Mouse (Mus musculus) myocyte (in vitro differentiated cells): Measurements from ENCODE around the gene Rad54l2. TPM values are rescaled to one million over a fixed set of nuclear protein-coding genes. Genes with fewer than 3 reads are reported as not detected.

Source experiments
- H3K27me3 ChIP-seq: one replicate; pipeline ENCODE4 v1.6.1; 2011; ENCODE audit not compliant: control insufficient read depth, insufficient read depth, insufficient read length
- H3K36me3 ChIP-seq: one replicate; pipeline ENCODE4 v1.6.1; 2011; ENCODE audit not compliant: control insufficient read depth, insufficient read depth
- H3K4me2 ChIP-seq: one replicate; pipeline ENCODE4 v1.6.1; 2011; ENCODE audit warnings: low read depth, control low read depth
- H3K4me3 ChIP-seq: one replicate; pipeline ENCODE4 v1.5.1; 2011; ENCODE audit warnings: mild to moderate bottlenecking, control low read depth, moderate library complexity
- H3K79me2 ChIP-seq: one replicate; pipeline ENCODE4 v1.6.1; 2011; ENCODE audit not compliant: control insufficient read depth, insufficient read depth
- H3ac ChIP-seq: one replicate; pipeline ENCODE4 v1.6.1; 2011; ENCODE audit not compliant: control insufficient read depth, insufficient read length
- CEBPB ChIP-seq: IDR thresholded peaks from 2 replicates; pipeline ENCODE4 v1.6.1; 2011; ENCODE audit warnings: mild to moderate bottlenecking, moderate library complexity; ENCODE audit not compliant: poor library complexity, insufficient read depth, severe bottlenecking
- E2F4 ChIP-seq: IDR thresholded peaks from one replicate; pipeline ENCODE4 v1.6.1; 2011; ENCODE audit warnings: mild to moderate bottlenecking, control low read depth, moderate library complexity; ENCODE audit not compliant: insufficient read depth
- MAX ChIP-seq: IDR thresholded peaks from one replicate; pipeline ENCODE4 v1.6.1; 2011; ENCODE audit warnings: low read depth, mild to moderate bottlenecking, control low read depth
- MYOD1 ChIP-seq, 3 experiments: IDR thresholded peaks; one replicate each; pipeline ENCODE4 v1.6.1; 2011; ENCODE audit warnings: control low read depth in 2 of 3, low read depth in 2 of 3, mild to moderate bottlenecking in 2 of 3, moderate library complexity in 1 of 3; ENCODE audit not compliant: insufficient read length in 2 of 3, control insufficient read depth in 1 of 3
- MYOG ChIP-seq, 3 experiments: IDR thresholded peaks; one replicate each; pipeline ENCODE4 v1.6.1; 2011; ENCODE audit warnings: control low read depth in 2 of 3, low read depth in 2 of 3, mild to moderate bottlenecking in 2 of 3; ENCODE audit not compliant: insufficient read length in 2 of 3, control insufficient read depth in 1 of 3, insufficient read depth in 1 of 3
- POLR2A ChIP-seq: IDR thresholded peaks from one replicate; pipeline ENCODE4 v1.6.1; 2011; ENCODE audit warnings: low read depth, mild to moderate bottlenecking, control low read depth, moderate library complexity; ENCODE audit not compliant: insufficient read length
- POLR2AphosphoS2 ChIP-seq: IDR thresholded peaks from one replicate; pipeline ENCODE4 v1.6.1; 2011; ENCODE audit warnings: low read depth, control low read depth; ENCODE audit not compliant: insufficient read length
- REST ChIP-seq: IDR thresholded peaks from one replicate; pipeline ENCODE4 v1.6.1; 2011; ENCODE audit warnings: mild to moderate bottlenecking, control low read depth, moderate library complexity; ENCODE audit not compliant: insufficient read depth, insufficient read length
- SRF ChIP-seq: IDR thresholded peaks from one replicate; pipeline ENCODE4 v1.6.1; 2011; ENCODE audit warnings: low read depth; ENCODE audit not compliant: control insufficient read depth, insufficient read length
- TCF12 ChIP-seq: IDR thresholded peaks from one replicate; pipeline ENCODE4 v1.6.1; 2011; ENCODE audit warnings: mild to moderate bottlenecking, control low read depth; ENCODE audit not compliant: poor library complexity, insufficient read depth, severe bottlenecking
- TCF3 ChIP-seq: IDR thresholded peaks from one replicate; pipeline ENCODE4 v1.6.1; 2011; ENCODE audit warnings: low read depth, control low read depth; ENCODE audit not compliant: insufficient read length
- USF1 ChIP-seq: IDR thresholded peaks from one replicate; pipeline ENCODE4 v1.6.1; 2011; ENCODE audit warnings: low read depth, mild to moderate bottlenecking, control low read depth, moderate library complexity
- polyA plus RNA-seq: library from polyadenylated mRNA; unstranded; fragments of >200 nt; fragmentation: generic; extraction: Trizol; gene quantifications from one replicate; pipeline ENCODE4 v1.2.1, GENCODE M21; 2012; ENCODE audit warnings: missing spikeins

Gene Rad54l2
- polyA plus RNA-seq, 1 experiment: 5.3 TPM

GRCm38 (mm10) chr9:106656820-106657219 is 132.2 kb downstream of the Rad54l2 start:
- Histone ChIP-seq H3K36me3 (peaks cover 7% of the 10 kb centered on the region), H3K27me3 (peaks cover 21% of the 10 kb centered on the region), H3K4me2 (no peak overlapping the region), H3K79me2 (no peaks in the 10 kb centered on the region), H3ac (no peak overlapping the region), H3K4me3 (no peak overlapping the region)
- TF ChIP-seq REST (no peak), TCF3 (no peak)

GRCm38 (mm10) chr9:106655884-106656720 is 132.9 kb downstream of the Rad54l2 start, which contains the start of gene Grm2:
Gene Grm2 (minus strand): TSS chr9:106656082.
- H3ac ChIP-seq: no peak within 1 kb of the TSS
- H3K4me2 ChIP-seq: no peak within 1 kb of the TSS
- peaks cover 21% of the 10 kb centered on the region for H3K27me3 ChIP-seq
- peaks cover 7% of the 10 kb centered on the region for H3K36me3 ChIP-seq
- H3K4me3 ChIP-seq: no peak within 1 kb of the TSS
- H3K79me2 ChIP-seq: no peaks in the 10 kb centered on the region
- peak; percentile 91 for TF ChIP-seq REST
- TF ChIP-seq MYOG (IDR thresholded peaks at IDR 0.05; ENCODE audit: control insufficient read depth in 1 of 3, insufficient read depth in 1 of 3, insufficient read length in 2 of 3, low read depth in 2 of 3): peak in 1 of 3 experiments; percentile 8
- TF ChIP-seq MYOD1 (IDR thresholded peaks at IDR 0.05; ENCODE audit: control insufficient read depth in 1 of 3, insufficient read length in 2 of 3, low read depth in 2 of 3): no peak

GRCm38 (mm10) chr9:106652720-106653119 is 136.3 kb downstream of the Rad54l2 start:
- no peak overlapping the region for H3ac ChIP-seq
- TF ChIP-seq SRF: no peak
- no peak for TF ChIP-seq POLR2AphosphoS2
- TF ChIP-seq REST: no peak
- TF ChIP-seq MYOD1 (IDR thresholded peaks at IDR 0.05; ENCODE audit: control insufficient read depth in 1 of 3, insufficient read length in 2 of 3, low read depth in 2 of 3): no peak
- no peak for TF ChIP-seq MAX
- H3K27me3 ChIP-seq: peaks cover 42% of the 10 kb centered on the region
- no peaks in the 10 kb centered on the region for H3K79me2 ChIP-seq
- no peaks in the 10 kb centered on the region for H3K36me3 ChIP-seq
- no peak overlapping the region for H3K4me3 ChIP-seq
- no peak overlapping the region for H3K4me2 ChIP-seq

GRCm38 (mm10) chr9:106647226-106647625 is 141.8 kb downstream of the Rad54l2 start:
- no peak overlapping the region for H3ac ChIP-seq
- no peaks in the 10 kb centered on the region for H3K79me2 ChIP-seq
- H3K4me3 ChIP-seq: no peak overlapping the region
- H3K4me2 ChIP-seq: no peak overlapping the region
- no peaks in the 10 kb centered on the region for H3K36me3 ChIP-seq
- TF ChIP-seq REST (no peak), POLR2A (no peak), MAX (no peak), TCF3 (no peak), E2F4 (no peak), MYOG (IDR thresholded peaks at IDR 0.05; ENCODE audit: control insufficient read depth in 1 of 3, insufficient read depth in 1 of 3, insufficient read length in 2 of 3, low read depth in 2 of 3) (no peak), TCF12 (no peak), USF1 (no peak)
- peaks cover 51% of the 10 kb centered on the region for H3K27me3 ChIP-seq

- TF ChIP-seq USF1 (no peak), SRF (no peak), MAX (no peak), REST (no peak), CEBPB (no peak), TCF3 (no peak), MYOD1 (IDR thresholded peaks at IDR 0.05; ENCODE audit: control insufficient read depth in 1 of 3, insufficient read length in 2 of 3, low read depth in 2 of 3) (no peak), E2F4 (no peak), MYOG (IDR thresholded peaks at IDR 0.05; ENCODE audit: control insufficient read depth in 1 of 3, insufficient read depth in 1 of 3, insufficient read length in 2 of 3, low read depth in 2 of 3) (no peak), TCF12 (no peak), POLR2AphosphoS2 (no peak), POLR2A (no peak)
- Histone ChIP-seq H3ac (no peak overlapping the region), H3K27me3 (peaks cover 47% of the 10 kb centered on the region), H3K4me3 (no peak overlapping the region), H3K36me3 (no peaks in the 10 kb centered on the region), H3K79me2 (no peaks in the 10 kb centered on the region), H3K4me2 (no peak overlapping the region)
Measured at GRCm38 (mm10) chr9:106645684-106646271, 143.2 kb downstream of the Rad54l2 start.
